Mouse (Mus musculus): ENCODE data around the gene Gm2237. TPM values are rescaled to one million over a fixed set of nuclear protein-coding genes. Genes with fewer than 3 reads are reported as not detected.

Gene Gm2237
- total RNA-seq (2023): not detected in 2 replicates

GRCm38 (mm10) chr14:19584804-19585667 is at the start of gene Gm2237:
Gm2237 (minus strand) TSS chr14:19585135.

DNA sequence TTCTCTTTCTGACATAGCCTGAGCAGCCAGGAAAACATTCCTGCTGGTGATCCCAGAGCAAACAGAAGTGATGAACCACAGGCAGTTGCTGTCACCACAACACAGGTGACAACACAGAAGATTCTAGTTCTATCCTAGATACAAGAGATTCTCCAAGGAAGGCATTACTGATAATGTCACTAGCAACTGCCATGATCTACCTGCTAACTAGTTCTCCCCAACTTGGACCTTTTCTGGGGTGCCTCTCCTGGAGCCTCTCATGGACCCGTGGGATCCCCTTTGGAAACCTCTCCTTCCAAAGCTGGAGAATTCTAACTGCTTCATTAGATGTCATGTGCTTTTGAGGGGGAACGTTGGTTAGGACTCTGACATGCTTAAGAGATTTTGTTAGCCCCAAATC is 17.5 kb upstream of the Gm2237 start, which contains the start of gene Gm5458:
Gene Gm5458, minus strand, starts transcription at position 101 of the 400 bp plus-strand sequence.

GRCm38 (mm10) chr14:19549863-19550262 is 35.1 kb downstream of the Gm2237 start, which contains the start of gene Gm2244:
Gm2244 (minus strand) TSS chr14:19549963.

Other genes with a start within 250 kb of the Gm2237 start
- 0.86 and 2.1 TPM in 2 replicates for gene Gm21738, start 166.2 kb downstream of the Gm2237 start, total RNA-seq (2023)
- not detected in 2 replicates for gene Gm2244, start 35.2 kb downstream of the Gm2237 start, total RNA-seq (2023)
- not detected in 2 replicates for gene Gm5458, start 17.4 kb upstream of the Gm2237 start, total RNA-seq (2023)
- gene Nid2, start 166.1 kb upstream of the Gm2237 start, total RNA-seq (2023): 0.09 and 0.22 TPM in 2 replicates
- 18.4 and 23.9 TPM in 2 replicates for gene Rtraf, start 238.7 kb upstream of the Gm2237 start, total RNA-seq (2023)